Mouse (Mus musculus) myocyte (in vitro differentiated cells): ENCODE data around the gene Mfsd4b5.

ENCODE experiments used
- CEBPB ChIP-seq: IDR thresholded peaks from 2 replicates; pipeline ENCODE4 v1.6.1; 2011; ENCODE audit warnings: mild to moderate bottlenecking, moderate library complexity; ENCODE audit not compliant: poor library complexity, insufficient read depth, severe bottlenecking
- E2F4 ChIP-seq: IDR thresholded peaks from one replicate; pipeline ENCODE4 v1.6.1; 2011; ENCODE audit warnings: mild to moderate bottlenecking, control low read depth, moderate library complexity; ENCODE audit not compliant: insufficient read depth
- MAX ChIP-seq: IDR thresholded peaks from one replicate; pipeline ENCODE4 v1.6.1; 2011; ENCODE audit warnings: low read depth, mild to moderate bottlenecking, control low read depth
- MYOD1 ChIP-seq, 3 experiments: IDR thresholded peaks; one replicate each; pipeline ENCODE4 v1.6.1; 2011; ENCODE audit warnings: control low read depth in 2 of 3, low read depth in 2 of 3, mild to moderate bottlenecking in 2 of 3, moderate library complexity in 1 of 3; ENCODE audit not compliant: insufficient read length in 2 of 3, control insufficient read depth in 1 of 3
- MYOG ChIP-seq, 3 experiments: IDR thresholded peaks; one replicate each; pipeline ENCODE4 v1.6.1; 2011; ENCODE audit warnings: control low read depth in 2 of 3, low read depth in 2 of 3, mild to moderate bottlenecking in 2 of 3; ENCODE audit not compliant: insufficient read length in 2 of 3, control insufficient read depth in 1 of 3, insufficient read depth in 1 of 3
- POLR2A ChIP-seq: IDR thresholded peaks from one replicate; pipeline ENCODE4 v1.6.1; 2011; ENCODE audit warnings: low read depth, mild to moderate bottlenecking, control low read depth, moderate library complexity; ENCODE audit not compliant: insufficient read length
- POLR2AphosphoS2 ChIP-seq: IDR thresholded peaks from one replicate; pipeline ENCODE4 v1.6.1; 2011; ENCODE audit warnings: low read depth, control low read depth; ENCODE audit not compliant: insufficient read length
- TCF12 ChIP-seq: IDR thresholded peaks from one replicate; pipeline ENCODE4 v1.6.1; 2011; ENCODE audit warnings: mild to moderate bottlenecking, control low read depth; ENCODE audit not compliant: poor library complexity, insufficient read depth, severe bottlenecking
- TCF3 ChIP-seq: IDR thresholded peaks from one replicate; pipeline ENCODE4 v1.6.1; 2011; ENCODE audit warnings: low read depth, control low read depth; ENCODE audit not compliant: insufficient read length
- USF1 ChIP-seq: IDR thresholded peaks from one replicate; pipeline ENCODE4 v1.6.1; 2011; ENCODE audit warnings: low read depth, mild to moderate bottlenecking, control low read depth, moderate library complexity

- TF ChIP-seq POLR2AphosphoS2: no peak
- TF ChIP-seq MYOD1 (IDR thresholded peaks at IDR 0.05; ENCODE audit: control insufficient read depth in 1 of 3, insufficient read length in 2 of 3, low read depth in 2 of 3): no peak
- TF ChIP-seq MAX: no peak
- no peak for TF ChIP-seq USF1
- TF ChIP-seq POLR2A: no peak
- TF ChIP-seq TCF12: no peak
- TF ChIP-seq E2F4: no peak
- TF ChIP-seq MYOG (IDR thresholded peaks at IDR 0.05; ENCODE audit: control insufficient read depth in 1 of 3, insufficient read depth in 1 of 3, insufficient read length in 2 of 3, low read depth in 2 of 3): no peak
- TF ChIP-seq CEBPB: no peak
- TF ChIP-seq TCF3: no peak
Observed at GRCm38 (mm10) chr10:39949377-39949954, 37.0 kb downstream of the Mfsd4b5 start.
